Mouse (Mus musculus): ENCODE measurements at regions not wholly inside any gene's neighbourhood (a gene's known extent, or its start where the extent isn't known, plus 50 kb on each side); places are given as distances from the start of the nearest gene placed in this dataset.

GRCm38 (mm10) chr1:187413881-187414280 lies 194.7 kb upstream of the Esrrg start:
- ATAC-seq (no peak), DNase-seq (no peak)
- H3K4me3 ChIP-seq (ENCODE audit: low read depth, low read length) = no peak overlapping the region
- WGBS = 88% methylated on average over 6 of the region's 6 CpGs
- H3K27ac ChIP-seq (ENCODE audit: low read depth, low read length) = no peak overlapping the region
- TF ChIP-seq CTCF (IDR thresholded peaks at IDR 0.05; ENCODE audit: low read depth) = no peak
- no peak overlapping the region for H3K9ac ChIP-seq
- no peaks in the 10 kb centered on the region for H3K27me3 ChIP-seq (ENCODE audit: insufficient read depth, low read length)
- H3K4me2 ChIP-seq (ENCODE audit: low read depth) = no peak overlapping the region
- H3K9me3 ChIP-seq (ENCODE audit: low read length) = no peaks in the 10 kb centered on the region
- no peaks in the 10 kb centered on the region for H3K36me3 ChIP-seq (ENCODE audit: insufficient read depth)
- no peaks in the 10 kb centered on the region for H3K4me1 ChIP-seq (ENCODE audit: insufficient read depth)

- Histone ChIP-seq H3K27me3 (ENCODE audit: insufficient read depth, low read length) (no peaks in the 10 kb centered on the region), H3K9me3 (ENCODE audit: low read length) (no peaks in the 10 kb centered on the region), H3K9ac (no peak overlapping the region), H3K36me3 (ENCODE audit: insufficient read depth) (no peaks in the 10 kb centered on the region), H3K4me1 (ENCODE audit: insufficient read depth) (no peaks in the 10 kb centered on the region), H3K27ac (ENCODE audit: low read depth, low read length) (no peak overlapping the region), H3K4me3 (ENCODE audit: low read depth, low read length) (no peak overlapping the region), H3K4me2 (ENCODE audit: low read depth) (no peak overlapping the region)
- ATAC-seq (no peak), DNase-seq (no peak)
- WGBS = 73% methylated on average over 20 of the region's 20 CpGs
- no peak for TF ChIP-seq CTCF (IDR thresholded peaks at IDR 0.05; ENCODE audit: low read depth)
Observed at GRCm38 (mm10) chr1:187418186-187419140, 190.1 kb upstream of the Esrrg start.

GRCm38 (mm10) chr1:187428536-187429215 lies 179.9 kb upstream of the Esrrg start:
- H3K27me3 ChIP-seq (ENCODE audit: insufficient read depth, low read length) = no peaks in the 10 kb centered on the region
- no peak overlapping the region for H3K9ac ChIP-seq
- 44% methylated on average over 9 of the region's 9 CpGs for WGBS
- H3K27ac ChIP-seq (ENCODE audit: low read depth, low read length) = no peak overlapping the region
- no peak for TF ChIP-seq CTCF (IDR thresholded peaks at IDR 0.05; ENCODE audit: low read depth)
- H3K4me1 ChIP-seq (ENCODE audit: insufficient read depth) = no peaks in the 10 kb centered on the region
- no peak for DNase-seq
- no peak overlapping the region for H3K4me3 ChIP-seq (ENCODE audit: low read depth, low read length)
- no peak for ATAC-seq
- H3K9me3 ChIP-seq (ENCODE audit: low read length) = no peaks in the 10 kb centered on the region
- H3K36me3 ChIP-seq (ENCODE audit: insufficient read depth) = no peaks in the 10 kb centered on the region
- H3K4me2 ChIP-seq (ENCODE audit: low read depth) = no peak overlapping the region

- no peak for TF ChIP-seq CTCF (IDR thresholded peaks at IDR 0.05; ENCODE audit: low read depth)
- Histone ChIP-seq H3K9me3 (ENCODE audit: low read length) (no peaks in the 10 kb centered on the region), H3K27me3 (ENCODE audit: insufficient read depth, low read length) (no peaks in the 10 kb centered on the region), H3K4me1 (ENCODE audit: insufficient read depth) (no peaks in the 10 kb centered on the region), H3K27ac (ENCODE audit: low read depth, low read length) (no peak overlapping the region), H3K4me2 (ENCODE audit: low read depth) (no peak overlapping the region), H3K36me3 (ENCODE audit: insufficient read depth) (no peaks in the 10 kb centered on the region), H3K4me3 (ENCODE audit: low read depth, low read length) (no peak overlapping the region), H3K9ac (no peak overlapping the region)
- 84% methylated on average over 24 of the region's 24 CpGs for WGBS
- DNase-seq (no peak), ATAC-seq (no peak)
Observed at GRCm38 (mm10) chr1:187433716-187434634, 174.6 kb upstream of the Esrrg start.

- DNase-seq (no peak), ATAC-seq (no peak)
- no peak overlapping the region for H3K4me2 ChIP-seq (ENCODE audit: low read depth)
- no peak for TF ChIP-seq CTCF (IDR thresholded peaks at IDR 0.05; ENCODE audit: low read depth)
- no peaks in the 10 kb centered on the region for H3K9me3 ChIP-seq (ENCODE audit: low read length)
- H3K4me1 ChIP-seq (ENCODE audit: insufficient read depth) = no peaks in the 10 kb centered on the region
- 75% methylated on average over 20 of the region's 20 CpGs for WGBS
- no peaks in the 10 kb centered on the region for H3K36me3 ChIP-seq (ENCODE audit: insufficient read depth)
- no peak overlapping the region for H3K27ac ChIP-seq (ENCODE audit: low read depth, low read length)
- no peak overlapping the region for H3K4me3 ChIP-seq (ENCODE audit: low read depth, low read length)
- H3K27me3 ChIP-seq (ENCODE audit: insufficient read depth, low read length) = no peaks in the 10 kb centered on the region
- H3K9ac ChIP-seq = no peak overlapping the region
Observed at GRCm38 (mm10) chr1:187439170-187439914, 169.2 kb upstream of the Esrrg start.

GRCm38 (mm10) chr1:187441668-187442193 lies 166.9 kb upstream of the Esrrg start:
- 69% methylated on average over 3 of the region's 3 CpGs for WGBS

More at GRCm38 (mm10) chr1:187441668-187442193, 166.9 kb upstream of the Esrrg start:
- TF ChIP-seq CTCF (IDR thresholded peaks at IDR 0.05; ENCODE audit: low read depth) = no peak
- no peaks in the 10 kb centered on the region for H3K4me1 ChIP-seq (ENCODE audit: insufficient read depth)
- no peak overlapping the region for H3K27ac ChIP-seq (ENCODE audit: low read depth, low read length)
- no peaks in the 10 kb centered on the region for H3K27me3 ChIP-seq (ENCODE audit: insufficient read depth, low read length)
- H3K9ac ChIP-seq = no peak overlapping the region
- no peaks in the 10 kb centered on the region for H3K9me3 ChIP-seq (ENCODE audit: low read length)
- no peaks in the 10 kb centered on the region for H3K36me3 ChIP-seq (ENCODE audit: insufficient read depth)
- ATAC-seq (no peak), DNase-seq (no peak)
- H3K4me3 ChIP-seq (ENCODE audit: low read depth, low read length) = no peak overlapping the region
- no peak overlapping the region for H3K4me2 ChIP-seq (ENCODE audit: low read depth)
